Mouse (Mus musculus): ENCODE measurements around the gene Camkmt. TPM values are rescaled to one million over a fixed set of nuclear protein-coding genes. Genes with fewer than 3 reads are reported as not detected.

Camkmt gene
- total RNA-seq, 2 experiments from 2014 or later, result 12.8 to 13.6 TPM

DNA sequence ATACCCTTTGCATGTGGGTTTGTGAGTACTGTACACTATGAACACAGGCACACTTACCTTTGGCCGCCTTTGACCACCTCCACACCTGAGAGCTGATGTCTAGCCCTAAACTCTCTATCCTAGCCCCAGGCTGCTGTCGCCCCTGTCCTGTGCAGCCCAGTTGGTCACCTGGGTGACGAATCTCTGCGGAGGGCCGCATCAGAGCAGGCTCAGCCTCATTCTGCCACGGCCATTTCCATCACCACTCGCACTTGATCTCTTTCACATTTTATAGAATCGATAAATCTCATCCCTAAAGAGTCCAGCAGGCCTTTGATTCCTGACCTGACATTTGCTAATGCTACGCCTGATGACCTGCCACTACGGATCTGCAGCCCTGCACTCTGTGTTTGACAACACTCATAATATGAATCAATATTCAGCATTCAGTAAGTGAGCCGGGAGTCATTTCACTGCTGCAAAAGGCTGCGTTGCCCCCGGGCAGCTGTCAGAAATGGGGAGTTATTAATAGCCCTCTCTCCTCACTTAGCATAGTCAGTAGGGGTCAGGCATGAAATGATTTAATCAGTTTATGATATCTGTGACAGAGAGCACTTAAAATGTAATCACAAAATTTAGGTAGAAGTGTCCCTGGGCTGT, 168.5 kb downstream of the Camkmt start:
- Histone ChIP-seq H3K4me3 (no peak overlapping the region), H3K27ac (no peak overlapping the region)
- TF ChIP-seq CTCF (IDR thresholded peaks at IDR 0.05), result no peak
- no peak for DNase-seq (ENCODE audit: extremely low spot score in 1 of 2, low spot score in 2 of 2)
- intact Hi-C loops (cut with DNase I), result no loop called here

DNA sequence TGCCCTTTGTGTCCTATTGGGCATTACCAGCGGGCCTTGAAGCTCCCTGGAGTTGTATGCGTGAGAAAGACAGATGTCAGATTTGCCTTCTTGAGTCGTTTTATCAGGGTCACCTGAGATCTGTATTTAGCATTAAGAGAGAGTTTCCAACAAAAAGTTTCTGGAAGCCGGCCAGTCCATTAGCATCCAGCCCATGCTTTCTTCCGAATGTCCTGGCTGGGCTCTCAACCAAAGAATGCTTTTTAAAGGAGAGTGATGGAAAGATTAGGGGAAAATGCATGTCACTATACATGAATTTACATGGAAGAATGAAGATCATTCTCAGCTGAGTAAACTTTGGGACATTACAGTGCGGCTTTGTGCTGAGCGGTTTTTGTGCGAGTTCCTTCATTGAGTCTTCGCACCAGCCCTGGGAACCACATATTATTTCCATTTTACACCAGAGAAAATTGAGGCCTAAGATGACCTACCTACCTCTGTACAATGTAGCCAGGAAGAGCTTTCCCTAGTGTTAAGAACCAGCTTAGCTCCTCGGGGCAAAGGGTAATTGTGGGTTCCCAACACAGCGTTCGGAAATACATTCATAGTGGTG, 176.6 kb downstream of the Camkmt start:
- TF ChIP-seq CTCF (IDR thresholded peaks at IDR 0.05), result no peak
- DNase-seq (ENCODE audit: extremely low spot score in 1 of 2, low spot score in 2 of 2), result no peak
- H3K27ac ChIP-seq, result no peak overlapping the region
- no peak overlapping the region for H3K4me3 ChIP-seq
- intact Hi-C loops (cut with DNase I), result no loop called here

- Histone ChIP-seq H3K4me3 (no peak overlapping the region), H3K27ac (no peak overlapping the region)
- DNase-seq (ENCODE audit: extremely low spot score in 1 of 2, low spot score in 2 of 2), result no peak
- no peak for TF ChIP-seq CTCF (IDR thresholded peaks at IDR 0.05)
- intact Hi-C loops (cut with DNase I), result no loop called here
Measured at GRCm38 (mm10) chr17:85271466-85272175, 181.3 kb downstream of the Camkmt start.

DNA sequence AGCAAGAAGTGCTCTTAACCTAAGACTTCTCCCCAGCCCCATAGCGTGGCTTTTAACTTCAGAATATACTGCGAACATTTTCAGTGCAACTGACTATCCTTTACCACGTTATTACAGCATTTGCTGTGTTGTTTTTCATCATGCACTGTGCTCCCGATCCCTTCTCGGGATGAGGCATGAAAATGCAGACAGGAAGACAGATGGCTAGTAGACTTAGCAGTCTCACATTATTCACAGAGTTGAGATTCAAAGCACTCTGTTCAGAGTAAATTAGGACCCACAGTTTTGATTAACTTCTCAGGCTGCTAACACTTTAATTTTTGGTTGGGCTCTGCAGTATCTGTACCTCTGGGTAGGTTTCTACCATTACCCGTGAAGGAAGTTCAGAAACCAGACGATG, 189.4 kb downstream of the Camkmt start:
- no peak for DNase-seq (ENCODE audit: extremely low spot score in 1 of 2, low spot score in 2 of 2)
- Histone ChIP-seq H3K4me3 (no peak overlapping the region), H3K27ac (no peak overlapping the region)
- TF ChIP-seq CTCF (IDR thresholded peaks at IDR 0.05), result no peak
- intact Hi-C loops (cut with DNase I), result no loop called here

GRCm38 (mm10) chr17:85282447-85282846, 192.1 kb downstream of the Camkmt start:
- TF ChIP-seq CTCF (IDR thresholded peaks at IDR 0.05), result no peak
- no peak for DNase-seq (ENCODE audit: extremely low spot score in 1 of 2, low spot score in 2 of 2)
- intact Hi-C loops (cut with DNase I), result no loop called here
- H3K4me3 ChIP-seq, result no peak overlapping the region
- no peak overlapping the region for H3K27ac ChIP-seq

DNA sequence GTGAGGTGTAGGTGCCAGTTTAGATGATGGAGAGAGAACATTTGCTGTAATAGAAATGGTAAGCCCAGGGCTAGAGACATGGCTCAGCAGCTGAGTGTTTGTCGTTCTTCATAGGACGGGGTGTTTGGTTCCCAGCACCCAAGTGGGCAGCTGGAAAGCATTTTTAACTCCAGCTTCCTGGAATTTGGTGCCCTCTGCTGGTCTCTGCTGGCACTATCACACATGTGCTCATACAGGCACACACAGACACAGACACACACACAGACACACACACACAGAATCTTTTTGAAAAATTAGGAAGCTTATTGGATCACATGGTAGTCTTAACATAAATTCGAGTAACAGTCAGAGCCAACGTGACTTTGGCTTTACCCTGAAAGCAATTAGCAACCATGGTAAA, 200.8 kb downstream of the Camkmt start:
- TF ChIP-seq CTCF (IDR thresholded peaks at IDR 0.05), result no peak; the same call in none of the 2 replicates
- no peak for DNase-seq (ENCODE audit: extremely low spot score in 1 of 2, low spot score in 2 of 2)
- intact Hi-C loops (cut with DNase I), result no loop called here
- no peak overlapping the region for H3K4me3 ChIP-seq
- H3K27ac ChIP-seq, result no peak overlapping the region

DNA sequence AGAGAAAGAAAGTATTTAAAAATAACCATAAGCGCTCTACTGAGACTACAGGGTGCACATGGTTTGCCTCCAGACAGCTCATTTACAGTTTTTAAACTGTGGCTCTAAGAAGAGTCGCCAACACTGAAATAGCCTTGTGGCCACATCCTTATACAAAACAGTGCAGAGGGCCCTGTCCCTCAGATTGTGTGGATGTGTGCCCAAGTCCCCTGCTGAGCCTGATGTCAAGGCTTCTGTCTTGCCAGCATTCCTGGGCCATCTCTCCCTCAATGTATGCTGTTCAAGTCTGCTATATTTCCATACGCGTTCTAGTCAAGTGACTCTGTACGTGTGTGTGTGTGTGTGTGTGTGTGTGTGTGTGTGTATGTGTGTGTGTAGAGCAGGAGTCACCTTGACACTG, 201.2 kb downstream of the Camkmt start:
- no peak overlapping the region for H3K4me3 ChIP-seq
- intact Hi-C loops (cut with DNase I), result no loop called here
- TF ChIP-seq CTCF (IDR thresholded peaks at IDR 0.05), result no peak
- no peak for DNase-seq (ENCODE audit: extremely low spot score in 1 of 2, low spot score in 2 of 2)
- no peak overlapping the region for H3K27ac ChIP-seq

- TF ChIP-seq CTCF (IDR thresholded peaks at IDR 0.05), result no peak
- Histone ChIP-seq H3K27ac (no peak overlapping the region; the same call in 1 of the 2 replicates), H3K4me3 (no peak overlapping the region)
- no peak for DNase-seq (ENCODE audit: extremely low spot score in 1 of 2, low spot score in 2 of 2)
- intact Hi-C loops (cut with DNase I), result no loop called here
Measured at GRCm38 (mm10) chr17:85292276-85292675, 201.9 kb downstream of the Camkmt start.

DNA sequence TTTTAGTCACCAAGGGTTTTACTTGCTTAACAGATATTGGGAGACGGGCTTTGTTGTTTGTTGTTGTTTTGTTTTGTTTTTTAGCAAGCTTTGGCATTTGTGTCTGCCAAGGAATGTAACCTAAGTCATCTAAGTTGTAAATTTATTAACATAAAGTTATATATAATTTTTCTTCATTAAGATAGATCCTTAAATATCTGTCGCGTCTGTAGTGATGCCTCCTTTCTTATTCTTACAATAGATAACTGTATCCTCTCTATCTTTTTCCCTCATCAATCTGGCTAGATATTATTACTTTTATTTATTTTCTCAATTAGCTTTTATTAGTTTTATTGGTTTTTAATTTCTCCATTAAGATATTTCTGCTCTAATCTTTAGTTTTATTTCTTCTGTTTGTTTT, 213.3 kb downstream of the Camkmt start:
- TF ChIP-seq CTCF (IDR thresholded peaks at IDR 0.05), result no peak
- H3K4me3 ChIP-seq, result no peak overlapping the region
- intact Hi-C loops (cut with DNase I), result no loop called here
- DNase-seq (ENCODE audit: extremely low spot score in 1 of 2, low spot score in 2 of 2), result no peak
- no peak overlapping the region for H3K27ac ChIP-seq

DNA sequence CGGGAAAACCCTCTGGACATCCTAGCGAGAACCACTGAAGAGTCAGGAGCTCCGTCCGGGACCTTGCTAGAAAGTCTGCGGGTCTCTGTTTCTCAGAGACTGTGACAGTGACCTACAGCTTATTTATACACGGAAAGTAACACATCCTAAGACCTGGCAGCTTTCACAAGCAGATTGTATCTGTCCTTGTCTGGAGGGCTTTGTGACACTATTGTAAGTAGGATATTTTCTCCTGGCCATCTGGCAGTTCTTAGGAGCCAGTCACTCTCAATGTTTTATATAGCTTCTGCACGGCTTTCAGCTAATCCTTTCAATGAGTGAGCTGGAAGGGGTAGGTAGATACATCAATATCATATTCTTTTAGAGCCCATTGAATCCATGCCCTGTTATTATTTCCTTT, 218.2 kb downstream of the Camkmt start:
- TF ChIP-seq CTCF (IDR thresholded peaks at IDR 0.05), result no peak
- no peak for DNase-seq (ENCODE audit: extremely low spot score in 1 of 2, low spot score in 2 of 2)
- Histone ChIP-seq H3K27ac (no peak overlapping the region), H3K4me3 (no peak overlapping the region)
- intact Hi-C loops (cut with DNase I), result no loop called here

GRCm38 (mm10) chr17:85309046-85309445, 218.7 kb downstream of the Camkmt start:
- Histone ChIP-seq H3K27ac (no peak overlapping the region), H3K4me3 (no peak overlapping the region)
- no peak for DNase-seq (ENCODE audit: extremely low spot score in 1 of 2, low spot score in 2 of 2)
- intact Hi-C loops (cut with DNase I), result no loop called here
- TF ChIP-seq CTCF (IDR thresholded peaks at IDR 0.05), result no peak

GRCm38 (mm10) chr17:85311348-85311747, 221.0 kb downstream of the Camkmt start:
- peak overlapping the region; percentile 9; the same call in 1 of the 2 replicates for H3K4me3 ChIP-seq
- DNase-seq (ENCODE audit: extremely low spot score in 1 of 2, low spot score in 2 of 2), result peak; percentile 30 to 37
- TF ChIP-seq CTCF (IDR thresholded peaks at IDR 0.05), result peak; percentile 54

More at GRCm38 (mm10) chr17:85311348-85311747, 221.0 kb downstream of the Camkmt start:
- intact Hi-C loops (cut with DNase I), result no loop called here
- H3K27ac ChIP-seq, result no peak overlapping the region

Measured in left cerebral cortex, adult 2 months (tissue).